Mouse (Mus musculus) testis, adult 2 months (tissue): ENCODE data around the gene Nfe2l2.

Source experiments
- CTCF ChIP-seq: fragments of 200-500 bp; IDR thresholded peaks from 2 replicates; pipeline ENCODE4 v1.5.1; 2012; ENCODE audit warnings: low read depth, mild to moderate bottlenecking, inconsistent platforms, low read length, moderate library complexity; ENCODE audit not compliant: control insufficient read depth, insufficient read depth, insufficient replicate concordance
- POLR2A ChIP-seq: fragments of 200-500 bp; IDR thresholded peaks from 2 replicates; pipeline ENCODE4 v1.6.1; 2012; ENCODE audit warnings: low read depth, mild to moderate bottlenecking, inconsistent platforms, low read length, moderate library complexity; ENCODE audit not compliant: control insufficient read depth

GRCm38 (mm10) chr2:75669491-75670445 lies 34.7 kb downstream of the Nfe2l2 start:
- TF ChIP-seq POLR2A (no peak), CTCF (no peak)
